Mouse (Mus musculus) kidney, adult 2 months (tissue): ENCODE data around the gene Pbx4. TPM values are rescaled to one million over a fixed set of nuclear protein-coding genes. Genes with fewer than 3 reads are reported as not detected.

Experiments used
- DNase-seq: peaks from one replicate; pipeline ENCODE4 v3.0.0; 2021
- H3K27ac ChIP-seq: fragments of 200-500 bp; 2 replicates; pipeline ENCODE4 v1.5.1; 2012; ENCODE audit warnings: low read depth, low read length, control low read depth, inconsistent platforms; ENCODE audit not compliant: insufficient read depth
- H3K27me3 ChIP-seq: fragments of 200-500 bp; replicated peaks from 2 replicates; pipeline ENCODE4 v1.6.1; 2012; ENCODE audit warnings: mild to moderate bottlenecking, moderate library complexity, low read length, inconsistent platforms; ENCODE audit not compliant: control insufficient read depth, insufficient read depth
- H3K36me3 ChIP-seq: fragments of 200-500 bp; 2 replicates; pipeline ENCODE4 v1.6.1; 2012; ENCODE audit warnings: mild to moderate bottlenecking, moderate library complexity, low read length, inconsistent platforms; ENCODE audit not compliant: control insufficient read depth, insufficient read depth
- H3K4me1 ChIP-seq: fragments of 200-500 bp; 2 replicates; pipeline ENCODE4 v1.6.1; 2011; ENCODE audit warnings: low read length; ENCODE audit not compliant: control insufficient read depth, insufficient read depth
- H3K4me3 ChIP-seq: fragments of 200-500 bp; 2 replicates; pipeline ENCODE4 v1.5.1; 2011; ENCODE audit warnings: mild to moderate bottlenecking, low read depth, low read length, control low read depth; ENCODE audit not compliant: insufficient read depth
- CTCF ChIP-seq: fragments of 200-500 bp; conservative IDR thresholded peaks from 2 replicates; pipeline ENCODE4 v1.5.1; 2011; ENCODE audit warnings: low read depth, mild to moderate bottlenecking, control low read depth, low read length, moderate library complexity, mixed read lengths; ENCODE audit not compliant: insufficient read depth, insufficient read length
- POLR2A ChIP-seq: fragments of 200-500 bp; IDR thresholded peaks from one replicate; pipeline ENCODE4 v1.6.1; 2011; ENCODE audit warnings: low read depth, low read length, control low read depth
- WGBS: fragments of 180-500 bp; shearing (Covaris S2); methylation state at CpG from one replicate; pipeline ENCODE4 v1.1.7; 2018; 5-methylcytosine and 5-hydroxymethylcytosine counted together
- polyA plus RNA-seq: library from polyadenylated mRNA; depleted of rRNA; stranded (reverse); fragments of >200 nt; gene quantifications from 2 replicates; pipeline ENCODE4 v1.2.3, GENCODE M21; 2012

The Pbx4 gene
- polyA plus RNA-seq, 1 experiment: 3.6 TPM

DNA sequence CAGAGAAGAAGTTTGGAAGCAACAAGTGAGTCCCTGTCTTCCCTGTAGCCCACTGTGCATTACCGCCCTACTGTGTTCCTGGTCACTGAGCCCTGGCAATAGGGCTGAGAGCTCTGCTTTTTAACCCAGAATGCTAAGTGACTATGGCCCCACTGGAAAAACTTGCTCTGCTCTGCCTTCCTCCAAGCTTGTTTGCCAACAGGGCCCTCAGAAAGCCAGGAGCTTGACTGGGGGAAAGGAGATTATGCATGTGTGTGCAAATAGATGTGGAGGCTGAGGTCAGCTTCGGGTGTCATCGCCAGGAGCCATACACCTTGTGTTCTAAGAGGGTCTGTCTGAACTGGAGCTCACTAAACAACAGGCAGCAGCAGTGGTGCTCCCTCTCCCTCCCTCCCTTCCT lies 38.2 kb upstream of the Pbx4 start:
- H3K4me1 ChIP-seq: peaks cover 7% of the 10 kb centered on the region; the same call in 1 of the 2 replicates
- no peaks in the 10 kb centered on the region for H3K27me3 ChIP-seq
- H3K36me3 ChIP-seq: peaks cover 2% of the 10 kb centered on the region
- 92% methylated on average over 3 of the region's 3 CpGs for WGBS
- no peak overlapping the region for H3K27ac ChIP-seq
- no peak for DNase-seq
- TF ChIP-seq CTCF: no peak
- TF ChIP-seq POLR2A: no peak
- H3K4me3 ChIP-seq: no peak overlapping the region

DNA sequence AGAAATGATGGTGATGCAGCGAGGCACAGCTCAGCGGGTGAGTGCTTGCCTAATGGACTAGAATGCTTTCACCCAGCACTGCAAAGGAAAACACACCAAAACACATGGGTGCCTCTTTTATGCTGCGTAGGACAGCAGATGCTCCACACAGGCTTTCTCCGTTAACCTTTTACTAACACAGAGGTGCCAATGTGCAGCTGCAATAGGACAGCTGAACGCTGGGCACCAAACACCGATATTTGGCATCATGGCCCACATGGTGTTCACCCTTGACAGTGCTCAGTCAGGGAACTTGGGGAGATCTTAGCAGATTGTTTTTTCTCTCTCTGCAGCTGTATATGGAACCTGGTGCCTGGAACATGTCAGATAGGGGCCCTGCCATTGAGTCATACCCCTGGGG lies 37.4 kb upstream of the Pbx4 start:
- Histone ChIP-seq H3K27me3 (no peaks in the 10 kb centered on the region), H3K27ac (no peak overlapping the region), H3K4me3 (no peak overlapping the region), H3K4me1 (peaks cover 7% of the 10 kb centered on the region; the same call in 1 of the 2 replicates), H3K36me3 (peaks cover 4% of the 10 kb centered on the region)
- 90% methylated on average over 6 of the region's 6 CpGs for WGBS
- TF ChIP-seq POLR2A: no peak
- TF ChIP-seq CTCF: no peak
- no peak for DNase-seq

DNA sequence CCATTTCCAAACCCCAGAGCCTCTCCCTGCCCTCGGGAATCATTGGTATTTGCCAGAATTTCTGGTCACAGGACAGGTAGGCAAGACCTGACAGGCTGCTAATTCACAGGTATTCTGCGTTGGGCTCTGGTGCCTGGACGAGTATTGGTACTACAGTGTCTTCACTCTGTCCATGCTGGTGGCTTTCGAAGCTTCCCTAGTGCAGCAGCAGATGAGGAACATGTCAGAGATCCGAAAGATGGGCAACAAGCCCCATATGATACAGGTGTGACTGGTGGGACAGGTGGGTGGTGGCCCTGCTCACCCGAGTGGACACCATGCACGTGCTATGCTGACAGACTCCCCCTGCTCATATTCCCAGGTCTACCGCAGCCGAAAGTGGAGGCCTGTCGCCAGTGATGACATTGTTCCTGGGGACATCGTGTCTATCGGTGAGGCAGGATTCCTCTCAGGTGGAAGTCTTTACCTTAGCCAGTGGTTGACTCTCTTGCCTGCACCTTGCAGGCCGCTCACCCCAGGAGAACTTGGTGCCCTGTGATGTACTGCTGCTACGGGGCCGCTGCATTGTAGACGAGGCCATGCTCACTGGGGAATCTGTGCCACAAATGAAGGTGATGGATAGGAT lies 35.5 kb upstream of the Pbx4 start:
- TF ChIP-seq POLR2A (no peak), CTCF (no peak)
- DNase-seq: no peak
- no peak overlapping the region for H3K27ac ChIP-seq
- H3K4me3 ChIP-seq: no peak overlapping the region
- peaks cover 5% of the 10 kb centered on the region; the same call in 1 of the 2 replicates for H3K4me1 ChIP-seq
- H3K36me3 ChIP-seq: peaks cover 6% of the 10 kb centered on the region
- WGBS: 95% methylated on average over 16 of the region's 16 CpGs
- no peaks in the 10 kb centered on the region for H3K27me3 ChIP-seq

DNA sequence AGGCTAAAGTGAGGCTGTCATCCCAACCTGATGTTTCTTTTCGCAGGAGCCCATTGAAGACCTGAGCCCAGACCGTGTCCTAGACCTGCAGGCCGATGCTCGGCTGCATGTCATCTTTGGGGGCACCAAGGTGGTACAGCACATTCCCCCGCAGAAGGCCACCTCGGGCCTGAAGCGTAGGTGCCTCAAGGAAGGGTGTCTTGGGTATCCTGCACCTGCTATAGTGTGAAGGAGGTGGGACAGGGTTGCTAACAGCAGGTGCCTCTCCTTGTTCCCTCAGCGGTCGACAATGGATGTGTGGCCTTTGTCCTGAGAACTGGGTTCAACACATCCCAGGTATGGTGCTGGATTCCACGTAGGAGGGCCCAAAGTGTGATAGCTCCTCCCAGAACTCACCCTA lies 34.6 kb upstream of the Pbx4 start:
- Histone ChIP-seq H3K4me1 (no peaks in the 10 kb centered on the region; the same call in 1 of the 2 replicates), H3K36me3 (peaks cover 6% of the 10 kb centered on the region), H3K27ac (no peak overlapping the region), H3K27me3 (no peaks in the 10 kb centered on the region), H3K4me3 (no peak overlapping the region)
- 89% methylated on average over 10 of the region's 10 CpGs for WGBS
- TF ChIP-seq POLR2A: no peak
- no peak for TF ChIP-seq CTCF
- no peak for DNase-seq

DNA sequence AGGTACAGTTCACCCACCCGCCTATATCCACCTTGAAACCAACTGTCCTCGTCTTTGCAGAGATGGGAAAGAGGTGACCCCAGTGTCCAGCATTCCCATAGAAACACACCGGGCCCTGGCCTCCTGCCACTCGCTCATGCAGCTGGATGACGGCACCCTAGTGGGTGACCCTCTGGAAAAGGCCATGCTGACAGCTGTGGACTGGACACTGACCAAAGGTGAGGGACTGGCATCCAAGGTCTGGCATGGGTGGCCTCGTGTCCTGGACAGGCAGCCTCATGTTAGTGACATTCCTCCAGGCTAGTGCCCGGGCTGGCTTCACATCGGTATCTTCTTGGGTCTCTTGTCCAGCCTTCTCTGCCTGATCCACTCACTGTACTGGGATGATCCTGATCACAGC lies 33.0 kb upstream of the Pbx4 start:
- peaks cover 6% of the 10 kb centered on the region for H3K36me3 ChIP-seq

DNA sequence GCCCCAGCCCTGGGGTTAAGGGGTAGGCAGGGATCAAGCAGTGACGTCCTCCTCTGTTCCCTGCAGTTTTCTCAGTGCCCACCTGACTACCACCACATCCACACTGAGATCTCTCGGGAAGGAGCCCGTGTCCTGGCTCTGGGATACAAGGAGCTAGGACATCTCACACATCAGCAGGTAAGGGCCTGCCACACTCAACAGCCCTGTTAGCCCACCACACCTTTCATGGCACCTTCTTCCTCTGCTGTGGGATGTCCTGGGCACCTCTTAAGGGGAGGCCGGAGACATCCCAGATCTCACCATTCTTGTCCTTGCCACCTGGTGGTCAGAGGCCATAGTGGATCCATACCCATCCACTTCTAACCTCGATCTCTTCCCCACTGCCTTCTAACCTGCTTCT lies 32.3 kb upstream of the Pbx4 start:
- Histone ChIP-seq H3K4me1 (no peaks in the 10 kb centered on the region), H3K4me3 (no peak overlapping the region), H3K27me3 (no peaks in the 10 kb centered on the region), H3K27ac (no peak overlapping the region), H3K36me3 (peaks cover 6% of the 10 kb centered on the region)
- TF ChIP-seq POLR2A (no peak), CTCF (0 out of 2 replicates have a peak, but pooled peaks have one; percentile 0)
- no peak for DNase-seq
- WGBS: 92% methylated on average over 5 of the region's 5 CpGs

More for the DNA sequence above, 33.0 kb upstream of the Pbx4 start:
- TF ChIP-seq POLR2A: no peak
- TF ChIP-seq CTCF: no peak
- Histone ChIP-seq H3K4me3 (no peak overlapping the region), H3K4me1 (no peaks in the 10 kb centered on the region), H3K27me3 (no peaks in the 10 kb centered on the region), H3K27ac (no peak overlapping the region)
- no peak for DNase-seq
- WGBS: 88% methylated on average over 8 of the region's 8 CpGs

DNA sequence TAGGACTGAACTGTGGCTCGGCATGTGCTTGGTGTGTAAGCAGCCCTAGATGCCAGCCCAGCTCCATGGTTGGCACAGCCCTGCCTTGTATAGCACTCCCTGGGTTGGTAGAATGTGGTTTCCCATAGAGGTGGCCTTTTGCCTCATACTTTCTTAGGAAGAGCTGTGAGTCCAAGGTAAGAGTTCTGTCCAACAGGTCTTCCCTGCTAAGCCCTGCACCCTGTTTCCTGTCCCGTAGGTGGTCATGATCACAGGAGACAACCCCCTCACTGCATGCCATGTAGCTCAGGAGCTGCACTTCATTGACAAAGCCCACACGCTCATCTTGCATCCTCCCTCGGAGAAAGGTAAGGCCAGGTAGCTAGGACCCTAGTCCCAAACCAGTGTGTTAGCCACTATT lies 30.5 kb upstream of the Pbx4 start:
- TF ChIP-seq POLR2A: no peak
- Histone ChIP-seq H3K4me1 (no peaks in the 10 kb centered on the region), H3K36me3 (peaks cover 7% of the 10 kb centered on the region), H3K27me3 (no peaks in the 10 kb centered on the region), H3K27ac (no peak overlapping the region), H3K4me3 (no peak overlapping the region)
- 96% methylated on average over 4 of the region's 4 CpGs for WGBS
- DNase-seq: no peak

DNA sequence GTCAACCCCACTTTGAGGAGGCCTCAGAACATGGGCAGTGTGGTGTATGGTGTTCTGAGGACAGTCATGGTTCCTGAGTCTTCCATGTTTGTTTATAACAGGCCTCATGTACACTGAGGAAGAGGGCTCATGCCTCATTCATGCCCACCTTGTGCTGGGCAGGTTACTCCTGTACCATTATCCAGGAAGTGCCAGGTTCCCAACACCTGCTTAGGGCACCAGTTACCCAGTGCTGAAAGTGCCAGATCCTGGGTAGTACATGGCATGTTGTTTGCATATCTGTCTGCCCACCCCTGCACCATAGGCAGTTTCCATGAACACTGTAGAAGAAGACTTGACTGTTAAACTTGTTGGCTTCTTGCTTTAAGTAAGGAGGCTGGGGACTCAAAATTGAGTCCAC lies 30.1 kb upstream of the Pbx4 start:
- Histone ChIP-seq H3K4me3 (no peak overlapping the region), H3K27me3 (no peaks in the 10 kb centered on the region), H3K27ac (no peak overlapping the region), H3K36me3 (peaks cover 7% of the 10 kb centered on the region), H3K4me1 (no peaks in the 10 kb centered on the region)
- no peak for DNase-seq
- TF ChIP-seq POLR2A (no peak), CTCF (no peak)
